Mouse (Mus musculus): ENCODE data around the gene Reg4.

- no peak for TF ChIP-seq CTCF (conservative IDR thresholded peaks at IDR 0.05; ENCODE audit: low read length)
- no peak for TF ChIP-seq POU5F1 (IDR thresholded peaks at IDR 0.05; ENCODE audit: borderline replicate concordance, low read length)
These were observed 27.4 kb downstream of the Reg4 start for GRCm38 (mm10) chr3:98249378-98249777.
